Mouse (Mus musculus) bone marrow macrophage, adult 2 months (primary cell): ENCODE measurements at regions not wholly inside any gene's neighbourhood (a gene's known extent, or its start where the extent isn't known, plus 50 kb on each side); places are given as distances from the start of the nearest gene placed in this dataset.

Source experiments
- CTCF ChIP-seq: IDR thresholded peaks from 2 replicates; pipeline ENCODE4 v1.5.1; 2012; ENCODE audit warnings: low read depth, mild to moderate bottlenecking, low read length, moderate library complexity
- POLR2A ChIP-seq: IDR thresholded peaks from 2 replicates; pipeline ENCODE4 v1.6.1; 2012; ENCODE audit warnings: mild to moderate bottlenecking, low read depth, low read length, borderline replicate concordance

DNA sequence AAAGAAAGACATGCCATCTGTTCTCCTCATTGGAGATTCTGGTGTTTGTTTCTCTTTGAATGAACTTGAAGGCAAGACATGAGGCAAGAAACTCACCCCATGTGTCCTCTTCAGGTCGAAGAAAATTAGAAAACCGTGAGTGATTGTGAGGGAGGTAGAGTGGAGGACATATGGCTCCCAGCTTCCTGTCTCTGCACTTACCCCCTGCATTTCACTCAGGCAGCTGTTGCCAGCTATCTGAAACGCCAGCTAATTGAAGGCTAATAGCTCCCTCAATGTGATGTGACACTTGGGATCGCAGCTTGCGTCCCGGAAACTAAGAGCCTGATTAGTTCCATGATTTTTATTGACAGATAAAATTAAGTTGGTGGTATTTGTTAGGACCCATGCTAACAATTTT, 289.4 kb upstream of the Sphkap start:
- TF ChIP-seq CTCF (no peak), POLR2A (no peak)
